Mouse (Mus musculus) ovary, postnatal 10 days (tissue): Measurements from ENCODE around the gene Mllt3.

ENCODE experiments used
- DNase-seq: peaks from one replicate; pipeline ENCODE4 v3.0.0; 2022; ENCODE audit warnings: low spot score

Gene Mllt3

DNA sequence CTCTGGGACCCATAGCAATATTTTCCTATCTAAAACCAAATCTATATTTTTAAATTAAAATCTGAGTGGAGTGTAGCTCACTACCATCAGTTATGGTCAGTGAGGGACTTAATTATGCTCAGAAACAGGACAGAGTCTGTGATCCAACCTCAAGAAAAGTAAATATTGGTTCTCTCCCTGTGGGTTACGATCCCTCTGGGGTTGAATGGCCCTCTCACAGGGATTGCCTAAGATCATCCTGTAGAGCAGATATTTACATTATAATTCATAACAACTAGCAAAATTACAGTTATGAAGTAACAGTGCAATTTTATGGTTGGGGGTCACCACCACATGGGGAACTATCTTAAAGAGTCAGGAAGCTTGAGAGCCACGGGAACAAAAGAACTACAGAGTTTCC, 152.9 kb downstream of the Mllt3 start:
- DNase-seq, result no peak

- DNase-seq, result no peak
Observed at GRCm38 (mm10) chr4:87878701-87879100, 154.5 kb downstream of the Mllt3 start.

GRCm38 (mm10) chr4:87870563-87870962, 162.6 kb downstream of the Mllt3 start:
- DNase-seq, result no peak

DNA sequence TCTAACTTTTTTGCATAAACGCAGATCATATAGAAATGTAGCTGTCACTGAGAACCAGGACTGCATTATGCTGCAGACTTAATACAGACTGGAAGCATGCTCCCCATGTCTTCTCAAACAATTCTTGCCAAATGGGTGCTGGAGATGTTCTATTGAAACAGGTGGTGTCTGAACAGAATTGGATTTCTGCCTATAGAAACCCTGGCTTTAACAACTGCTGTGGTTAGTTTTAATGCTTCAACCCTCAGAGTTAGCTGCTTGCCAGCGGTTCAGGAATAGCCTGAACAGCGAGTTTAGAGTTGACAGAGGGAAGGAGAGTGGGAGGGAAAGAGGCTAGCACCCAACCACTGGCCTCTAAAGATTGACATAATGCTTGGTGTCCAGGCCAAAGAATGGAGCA, 166.6 kb downstream of the Mllt3 start:
- DNase-seq, result no peak

GRCm38 (mm10) chr4:87865848-87866247, 167.3 kb downstream of the Mllt3 start:
- no peak for DNase-seq

GRCm38 (mm10) chr4:87865041-87865440, 168.1 kb downstream of the Mllt3 start:
- no peak for DNase-seq

DNA sequence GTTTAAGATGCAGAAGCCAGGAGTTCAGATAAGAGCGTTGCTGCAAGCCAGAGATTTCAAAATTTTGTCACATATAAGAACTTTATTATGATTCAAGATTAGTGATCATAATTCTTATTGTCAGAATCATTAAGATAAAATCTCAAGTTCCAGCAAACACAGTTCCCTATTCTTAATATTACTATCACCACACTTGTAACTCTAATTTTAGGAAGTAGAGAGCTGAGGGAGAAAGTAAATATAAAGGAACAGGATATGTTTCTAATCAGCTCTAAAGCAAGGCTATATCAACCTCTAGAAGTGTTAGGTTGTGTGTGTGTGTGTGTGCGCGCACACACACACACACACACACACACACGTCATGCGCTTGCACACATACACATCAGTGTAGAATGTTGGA, 170.0 kb downstream of the Mllt3 start:
- no peak for DNase-seq

DNA sequence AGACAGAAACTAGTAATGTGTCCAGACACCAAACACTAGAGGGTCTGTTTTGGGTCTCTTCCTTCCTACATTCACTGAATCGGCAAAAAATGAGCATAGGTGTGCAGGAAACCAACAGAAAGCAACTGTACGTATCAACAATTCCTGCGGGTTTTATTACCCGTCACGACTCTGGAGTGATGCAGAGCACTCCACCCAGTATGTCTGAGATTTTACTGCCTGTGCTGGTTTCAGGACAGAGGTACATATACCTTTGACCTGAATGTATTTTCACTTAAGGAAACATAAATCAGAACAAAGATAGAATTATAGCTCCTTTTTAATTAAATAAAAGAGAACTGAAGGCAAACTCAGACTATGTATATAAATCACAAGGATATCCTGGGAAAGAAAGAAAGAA, 172.4 kb downstream of the Mllt3 start:
- no peak for DNase-seq

DNA sequence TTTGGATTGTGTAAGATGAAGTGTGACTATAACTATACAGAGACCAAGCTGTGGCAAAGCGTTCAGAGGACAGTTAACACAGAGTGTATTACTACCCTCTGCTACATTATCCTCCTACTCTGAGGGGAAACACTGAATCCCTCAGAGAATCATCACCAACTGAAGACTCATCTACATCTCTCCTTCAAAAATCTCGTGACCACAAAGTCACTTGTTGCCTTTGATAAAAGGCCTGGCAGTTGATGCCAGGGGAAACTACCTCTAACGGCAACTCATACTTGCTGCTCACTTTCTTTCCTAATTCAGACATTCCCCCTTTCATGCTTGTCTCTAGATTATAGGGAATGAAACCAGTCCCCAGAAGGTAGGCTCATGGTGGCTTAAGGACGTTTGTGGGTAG, 174.0 kb downstream of the Mllt3 start:
- DNase-seq, result no peak

DNA sequence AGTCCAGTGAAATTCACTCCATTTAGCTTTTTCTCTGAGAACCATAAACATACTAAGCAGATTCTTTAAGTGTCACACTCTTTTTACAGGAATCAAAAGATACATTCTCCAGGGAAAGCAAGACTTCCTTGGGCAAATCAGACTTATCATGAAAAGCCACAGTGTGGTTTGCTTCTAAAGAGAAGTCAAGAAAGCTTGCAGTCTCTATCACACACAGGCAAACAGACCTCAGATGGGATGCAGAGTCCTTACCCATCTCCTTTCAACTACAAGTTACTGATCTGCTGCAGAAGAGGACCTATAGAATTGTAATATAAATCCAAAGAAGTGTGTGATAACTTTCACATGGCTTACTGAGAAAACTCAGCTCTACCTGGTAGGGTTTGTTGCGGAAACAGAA, 175.2 kb downstream of the Mllt3 start:
- no peak for DNase-seq

DNA sequence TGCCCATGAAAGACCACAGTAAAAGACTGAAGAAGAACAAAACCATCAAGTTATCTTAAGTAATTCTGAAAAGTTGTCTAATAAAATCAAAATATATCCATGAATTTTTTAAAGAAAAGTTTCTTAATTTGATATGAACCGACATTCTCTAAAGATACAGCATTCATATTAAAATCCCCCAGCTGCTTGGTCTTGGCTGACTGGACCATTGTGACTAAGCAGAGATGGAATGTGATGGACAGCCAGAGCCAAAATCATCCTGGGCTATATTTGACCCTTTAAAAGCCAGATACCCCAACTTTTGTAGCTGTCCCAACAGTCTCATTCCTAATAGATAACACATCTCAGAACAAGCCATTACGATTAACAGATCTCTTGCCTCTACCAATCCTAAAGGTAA, 180.7 kb downstream of the Mllt3 start:
- DNase-seq, result no peak

- no peak for DNase-seq
Observed at GRCm38 (mm10) chr4:87850051-87850450, 183.1 kb downstream of the Mllt3 start.

GRCm38 (mm10) chr4:87844668-87845210, 188.4 kb downstream of the Mllt3 start:
- no peak for DNase-seq

- DNase-seq, result no peak
Observed at GRCm38 (mm10) chr4:87840210-87840910, 192.8 kb downstream of the Mllt3 start.

GRCm38 (mm10) chr4:87838716-87839115, 194.4 kb downstream of the Mllt3 start:
- no peak for DNase-seq

- no peak for DNase-seq
Observed at GRCm38 (mm10) chr4:87837471-87838361, 195.4 kb downstream of the Mllt3 start.

DNA sequence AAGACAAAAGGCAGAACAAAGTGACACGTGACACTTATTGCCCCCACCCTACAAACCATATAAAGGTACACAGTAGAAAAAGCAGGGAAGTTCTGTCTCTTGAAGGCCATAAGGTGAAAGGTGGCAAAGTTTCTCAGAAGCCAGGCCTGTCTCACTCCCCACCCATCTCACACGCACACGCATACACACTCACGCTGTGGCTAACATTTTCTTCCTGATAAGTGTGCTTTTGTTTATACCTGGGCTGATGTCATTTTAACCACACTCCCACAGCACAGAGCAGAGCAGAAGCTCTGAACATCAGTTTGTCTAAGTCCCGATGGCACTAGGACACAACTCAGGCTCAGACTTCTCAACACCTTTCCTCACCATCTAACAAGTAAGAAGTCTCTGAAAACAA, 196.9 kb downstream of the Mllt3 start:
- DNase-seq, result no peak

DNA sequence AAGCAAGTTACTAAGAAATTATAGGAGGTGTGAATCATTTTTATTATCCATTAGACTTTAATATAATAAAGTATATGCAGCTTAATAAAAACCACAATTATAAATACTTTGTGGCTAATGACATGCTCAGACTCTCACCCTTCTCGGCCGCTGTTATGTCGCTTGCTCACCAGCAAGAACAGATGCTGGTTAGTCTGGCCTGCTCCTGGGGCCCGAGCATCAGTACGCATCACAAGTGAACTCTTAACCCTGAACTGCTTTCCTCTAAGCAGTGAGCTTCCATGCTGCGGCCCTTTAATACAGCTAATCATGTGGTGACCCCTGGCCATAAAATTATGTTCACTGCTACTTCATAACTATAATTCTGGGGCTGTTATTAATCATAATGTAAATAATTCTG, 198.0 kb downstream of the Mllt3 start:
- DNase-seq, result no peak

DNA sequence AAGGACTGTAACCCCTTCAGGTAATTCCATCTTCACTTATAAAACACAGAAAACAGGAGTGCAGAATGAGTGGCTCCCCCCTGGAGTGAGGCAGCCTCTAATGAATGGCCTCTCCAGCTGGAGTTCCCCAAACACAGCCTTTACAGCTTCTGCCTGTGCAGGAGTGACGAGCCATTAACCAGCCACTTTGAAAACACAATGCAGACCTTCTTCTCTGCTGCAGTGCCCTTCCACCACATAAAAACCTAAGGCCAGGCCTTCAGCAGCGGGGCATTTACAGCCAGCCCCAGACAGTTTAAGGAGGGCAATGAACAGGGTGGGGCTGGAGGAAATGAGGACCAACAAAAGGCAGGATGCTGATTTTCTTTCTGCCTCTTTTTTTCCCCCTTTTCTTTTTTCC, 198.9 kb downstream of the Mllt3 start:
- DNase-seq, result no peak

GRCm38 (mm10) chr4:87830794-87831306, 202.3 kb downstream of the Mllt3 start:
- no peak for DNase-seq

DNA sequence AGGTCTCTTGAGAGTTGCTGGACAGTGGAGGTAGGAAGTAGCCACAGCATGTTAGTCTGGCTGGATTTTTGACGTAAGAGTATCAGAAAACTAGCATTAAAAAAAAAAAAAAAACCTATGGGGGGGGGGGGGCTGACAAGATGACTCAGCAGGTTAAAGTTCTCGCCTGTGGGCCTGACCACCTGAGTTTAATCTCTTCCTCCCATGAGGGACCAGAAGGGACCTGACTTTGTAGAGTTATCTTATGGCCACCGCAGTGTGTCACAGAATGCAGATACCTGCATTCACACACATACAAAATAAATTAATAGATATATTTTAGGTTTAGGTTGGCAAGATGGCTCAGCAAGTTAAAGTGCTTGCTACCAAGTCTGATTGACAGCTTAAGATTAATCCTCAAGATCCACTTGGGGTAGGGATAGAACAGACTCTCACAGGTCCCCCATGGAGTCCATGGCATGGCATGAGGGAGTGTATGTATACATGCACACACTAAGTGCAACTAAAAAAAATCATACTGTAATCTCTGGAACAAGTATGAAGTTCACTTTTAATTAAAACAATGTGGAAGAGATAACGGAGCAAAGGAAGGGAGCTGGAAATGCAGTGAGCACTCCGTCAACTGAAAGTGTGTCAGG, 203.6 kb downstream of the Mllt3 start:
- no peak for DNase-seq

DNA sequence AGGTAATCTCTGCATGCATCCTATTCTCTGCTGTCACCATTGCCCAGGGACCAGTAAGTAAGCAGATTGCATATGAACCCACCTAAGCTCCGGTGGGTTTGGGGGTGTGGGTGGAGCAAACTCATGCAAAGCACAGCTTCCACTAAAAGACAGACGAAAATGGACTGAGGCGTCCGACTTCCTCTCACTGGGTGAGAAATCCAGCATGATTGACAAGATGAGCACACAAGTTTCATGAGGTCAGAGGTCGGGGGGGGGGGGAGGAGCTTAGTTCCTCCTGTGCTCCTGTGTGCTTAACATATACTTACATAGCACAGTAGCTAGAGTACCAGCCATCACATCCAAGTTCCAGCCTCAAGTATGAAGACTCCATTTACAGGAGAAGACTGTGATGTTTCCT, 206.8 kb downstream of the Mllt3 start:
- no peak for DNase-seq

DNA sequence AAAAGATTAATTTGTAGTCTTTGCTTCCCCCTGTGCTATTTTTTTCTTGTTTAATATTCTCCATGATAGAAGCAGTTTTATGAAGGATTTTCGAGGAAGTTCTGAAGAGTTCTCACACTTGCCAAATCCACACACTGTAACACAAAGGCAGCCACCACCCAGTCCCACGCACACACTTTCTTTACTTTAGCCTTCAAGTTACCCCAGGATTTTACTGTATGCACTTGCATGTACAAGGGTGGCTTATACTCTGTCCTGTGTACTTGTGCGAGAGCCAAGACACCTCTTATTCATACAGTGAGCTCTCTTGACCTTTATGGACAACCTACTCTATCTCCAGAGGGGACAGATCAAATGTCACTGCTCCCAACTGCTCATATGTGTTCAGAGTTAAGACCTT, 209.5 kb downstream of the Mllt3 start:
- no peak for DNase-seq
